Mouse (Mus musculus): ENCODE results near the gene Sypl.
"Not testable (repeated sequence)": the region's sequence is repeated elsewhere in the genome, so short reads cannot be mapped to it uniquely, and the experiment has no call there.

Sypl gene

DNA sequence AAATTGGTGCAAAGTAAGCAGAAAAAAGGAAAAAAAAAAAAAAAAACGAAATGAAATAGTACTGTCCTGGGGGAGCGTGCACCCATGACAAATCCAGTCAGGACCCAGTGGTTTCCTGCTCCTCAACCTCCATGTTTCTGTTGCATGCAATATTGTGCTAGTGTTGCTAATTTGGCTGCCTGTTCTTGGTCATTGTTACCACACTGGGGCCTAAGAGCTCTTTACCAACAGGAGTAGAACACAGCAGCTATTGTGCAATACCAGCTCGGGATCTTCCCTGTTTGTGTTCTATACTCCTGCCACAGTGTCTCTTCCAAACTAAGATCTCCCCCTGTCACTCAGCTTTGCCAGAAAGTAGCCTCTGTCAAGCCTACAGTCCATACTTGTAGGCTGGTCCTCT, 9.7 kb upstream of the Sypl start:
- DNase-seq, result peak; percentile 72

- no peak for DNase-seq
These were observed 8.7 kb upstream of the Sypl start for GRCm38 (mm10) chr12:32944884-32945454.

DNA sequence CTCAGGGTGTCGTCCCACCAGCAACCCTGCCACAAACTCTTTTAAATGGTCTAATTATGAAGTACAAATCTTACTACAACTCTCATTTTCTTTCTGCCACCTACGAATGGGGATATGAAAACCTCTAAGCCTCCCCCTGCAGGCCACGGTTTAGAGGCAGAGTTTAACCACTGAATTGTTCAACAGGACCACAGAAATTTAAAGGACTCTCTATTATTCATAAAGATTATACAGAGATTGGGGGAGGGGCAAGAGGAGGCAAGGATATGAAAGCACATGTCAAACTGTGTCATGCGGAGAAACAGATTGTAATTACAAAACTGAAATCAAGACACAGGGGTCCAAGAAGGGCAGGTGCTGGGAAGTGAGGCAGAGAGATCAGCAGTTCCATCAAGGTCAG, 7.3 kb upstream of the Sypl start:
- no peak for DNase-seq

GRCm38 (mm10) chr12:32952416-32952815, 1.3 kb upstream of the Sypl start:
- DNase-seq, result peak; percentile 82

GRCm38 (mm10) chr12:32953066-32953465, 625 bp upstream of the Sypl start:
- DNase-seq, result no peak

GRCm38 (mm10) chr12:32954216-32955021, 728 bp downstream of the Sypl start:
- DNase-seq, result peak; percentile 83

GRCm38 (mm10) chr12:32955037-32955436, 1.3 kb downstream of the Sypl start:
- DNase-seq, result no peak

DNA sequence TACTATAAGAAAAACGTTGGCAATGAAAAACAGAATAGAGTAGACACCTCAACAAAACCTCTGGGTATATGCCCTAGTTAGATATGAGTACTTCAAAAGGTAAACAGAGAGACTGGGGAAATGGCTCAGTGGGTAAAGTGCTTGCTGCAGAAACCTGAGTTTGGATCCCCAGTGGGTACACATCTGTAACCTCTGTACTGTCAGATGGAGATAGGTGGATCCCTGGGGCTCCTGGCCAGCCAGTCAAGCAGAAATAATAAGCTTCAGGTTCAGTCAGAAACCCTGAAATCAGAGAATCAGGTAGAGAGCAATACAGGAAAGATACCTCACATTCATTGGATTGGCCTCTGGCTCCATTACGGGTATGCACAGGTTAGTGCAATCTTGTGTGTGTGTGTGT, 3.5 kb downstream of the Sypl start:
- DNase-seq, result no peak

DNA sequence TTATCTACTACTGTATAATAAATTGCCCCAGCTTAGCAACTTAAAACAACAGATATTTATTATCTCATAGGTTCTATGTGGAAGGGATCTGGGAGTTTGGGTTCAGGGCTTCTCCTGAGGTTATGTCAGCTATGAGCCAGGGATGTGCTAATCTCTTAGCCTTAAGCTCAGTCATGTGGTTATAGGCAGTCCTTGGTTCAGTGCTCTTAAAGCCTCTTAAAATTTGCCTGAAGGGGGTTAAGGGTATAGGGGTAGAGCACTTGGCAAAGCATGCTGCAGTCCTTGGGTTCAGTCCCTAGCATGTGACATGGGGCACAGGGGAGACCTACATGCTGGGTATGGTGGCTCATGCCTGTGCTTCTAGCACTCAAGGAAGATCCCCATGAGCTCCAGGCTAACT, 8.4 kb downstream of the Sypl start:
- DNase-seq, result no peak

- DNase-seq, result no peak
These were observed 10.2 kb downstream of the Sypl start for GRCm38 (mm10) chr12:32963858-32964257.

DNA sequence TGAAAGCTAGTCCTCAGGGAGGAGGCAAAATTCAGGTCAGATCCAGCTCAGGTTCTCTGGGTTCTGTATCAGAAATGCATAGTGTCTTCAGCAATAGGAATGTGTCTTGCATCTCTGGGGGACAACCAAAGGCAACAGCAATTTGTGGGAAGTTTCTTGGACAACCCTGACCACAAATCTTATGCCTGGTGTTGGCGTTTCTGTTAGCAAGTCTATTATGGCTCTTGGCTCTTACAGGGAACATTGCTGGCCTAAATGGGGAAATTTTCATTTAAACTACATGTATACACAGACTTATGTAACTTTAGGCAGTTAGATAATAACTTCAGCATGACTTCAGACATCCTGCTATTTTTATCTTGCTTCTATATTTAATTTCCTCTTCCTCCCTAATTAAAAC, 18.6 kb downstream of the Sypl start:
- DNase-seq, result no peak

GRCm38 (mm10) chr12:32974893-32975292, 21.2 kb downstream of the Sypl start:
- DNase-seq, result no peak

DNA sequence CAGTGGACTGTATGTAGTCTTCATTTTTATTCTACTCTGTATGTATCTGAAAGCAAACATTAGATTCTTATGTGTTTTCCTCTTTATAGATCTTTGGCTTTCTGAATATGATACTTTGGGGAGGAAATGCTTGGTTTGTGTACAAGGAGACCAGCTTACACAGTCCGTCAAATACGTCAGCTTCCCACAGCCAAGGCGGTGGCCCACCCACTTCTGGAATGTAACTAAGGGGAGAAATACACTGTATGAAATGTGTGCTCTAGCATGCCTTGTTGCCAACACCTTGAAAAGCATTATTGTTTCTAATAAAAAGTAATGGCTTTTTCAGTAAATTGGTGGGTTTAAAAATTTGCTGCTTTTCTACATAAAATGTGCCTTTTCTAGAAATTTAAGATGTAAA, 21.8 kb downstream of the Sypl start:
- peak; percentile 44 for DNase-seq

DNA sequence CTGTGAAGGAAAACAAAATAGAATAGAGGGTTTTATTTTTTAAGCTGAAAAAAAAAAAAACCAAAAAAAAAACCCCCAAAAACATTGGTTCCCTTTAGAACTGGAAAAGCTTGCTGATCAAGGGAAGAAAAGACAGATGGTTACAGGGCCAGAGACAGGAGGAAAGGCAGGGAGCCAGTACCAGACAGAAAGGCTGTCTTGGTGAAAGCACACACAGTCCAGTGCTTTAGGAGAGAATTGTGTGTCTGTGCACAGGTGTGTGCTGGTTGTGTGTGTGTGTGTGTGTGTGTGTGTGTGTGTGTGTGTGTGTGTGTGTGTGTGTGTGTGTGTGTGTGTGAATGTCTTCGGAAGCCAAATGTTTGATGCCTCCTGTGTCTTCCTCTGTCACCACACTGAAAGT, 28.9 kb downstream of the Sypl start:
- no peak for DNase-seq

GRCm38 (mm10) chr12:32983081-32983480, 29.4 kb downstream of the Sypl start:
- DNase-seq, result no peak

GRCm38 (mm10) chr12:32986284-32986683, 32.6 kb downstream of the Sypl start:
- DNase-seq, result no peak

DNA sequence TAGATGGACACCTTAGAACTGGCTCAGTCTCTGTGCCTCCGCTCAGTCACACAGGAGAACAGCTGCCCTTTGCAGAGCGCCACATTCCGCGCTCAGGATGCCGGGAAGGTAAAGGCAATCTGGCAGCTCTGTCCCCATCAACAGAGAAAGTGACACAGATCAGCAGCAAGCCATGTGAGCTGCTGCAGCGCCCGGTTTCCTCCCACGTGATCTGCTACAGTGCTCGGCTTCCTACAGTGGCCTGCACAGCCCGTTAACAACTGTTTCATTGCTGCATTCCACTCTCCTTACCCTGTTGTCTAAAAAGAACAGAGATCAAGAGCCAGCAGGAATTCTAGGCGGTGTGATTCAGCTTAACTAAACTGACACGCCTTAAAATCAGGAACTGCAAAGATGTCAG, 36.0 kb downstream of the Sypl start:
- peak; percentile 61 for DNase-seq

DNA sequence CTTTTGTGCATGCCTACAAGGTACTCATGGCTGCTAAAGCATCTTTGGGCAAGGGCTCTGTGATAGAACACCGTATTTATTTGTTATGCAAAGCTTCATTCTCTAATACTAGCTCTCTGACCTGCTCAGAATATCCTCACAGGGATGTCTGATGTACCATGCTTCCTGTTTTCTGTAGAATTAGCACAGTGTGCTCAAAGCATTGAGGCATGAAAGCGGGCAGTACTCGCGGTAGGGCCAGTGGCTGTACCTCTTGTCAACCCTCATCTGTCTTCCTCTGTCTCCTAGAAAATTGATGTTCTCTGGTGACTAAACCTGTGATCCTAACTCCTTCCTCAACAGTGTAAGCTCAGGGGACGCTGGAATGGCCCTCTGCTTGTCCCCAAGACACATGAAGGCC, 40.4 kb downstream of the Sypl start:
- no peak for DNase-seq

GRCm38 (mm10) chr12:32995081-32995834, 41.6 kb downstream of the Sypl start:
- DNase-seq, result peak; percentile 84

GRCm38 (mm10) chr12:32998766-32999165, 45.1 kb downstream of the Sypl start:
- no peak for DNase-seq

DNA sequence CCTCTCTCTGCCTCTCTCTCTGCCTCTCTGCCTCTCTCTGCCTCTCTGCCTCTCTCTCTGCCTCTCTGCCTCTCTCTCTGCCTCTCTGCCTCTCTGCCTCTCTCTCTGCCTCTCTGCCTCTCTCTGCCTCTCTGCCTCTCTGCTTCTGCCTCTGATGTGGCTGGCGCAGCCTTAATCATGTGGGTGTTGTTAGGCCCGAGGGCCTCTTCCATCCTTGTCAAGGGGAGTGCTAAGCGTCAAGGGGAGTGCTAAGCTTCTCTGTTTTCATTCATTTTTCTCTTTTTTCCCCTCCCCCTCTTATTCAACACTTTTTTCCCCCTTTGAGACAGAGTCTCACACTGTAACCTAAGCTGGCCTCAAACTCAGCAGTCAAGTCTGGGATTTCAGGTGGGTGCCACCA, 46.1 kb downstream of the Sypl start:
- not testable (repeated sequence) for DNase-seq

DNA sequence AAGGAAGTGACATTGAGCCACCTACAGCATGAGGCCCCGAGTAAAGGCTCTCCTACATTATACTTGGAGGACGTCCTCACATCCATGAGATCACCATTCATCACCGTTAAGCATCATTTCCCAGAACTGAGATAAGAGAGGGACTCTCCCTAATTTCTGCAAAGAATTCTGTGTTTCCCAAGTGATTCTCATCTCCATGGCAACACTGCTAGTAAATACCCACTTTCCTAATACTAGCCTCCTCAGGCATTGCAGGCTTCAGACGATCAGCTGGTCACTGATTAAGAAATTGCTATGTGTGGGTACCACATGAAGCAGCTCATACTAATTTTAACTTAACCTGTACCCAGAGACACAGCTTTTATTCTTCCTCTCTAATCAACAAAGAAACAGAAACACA, 46.7 kb downstream of the Sypl start:
- DNase-seq, result peak; percentile 43

DNA sequence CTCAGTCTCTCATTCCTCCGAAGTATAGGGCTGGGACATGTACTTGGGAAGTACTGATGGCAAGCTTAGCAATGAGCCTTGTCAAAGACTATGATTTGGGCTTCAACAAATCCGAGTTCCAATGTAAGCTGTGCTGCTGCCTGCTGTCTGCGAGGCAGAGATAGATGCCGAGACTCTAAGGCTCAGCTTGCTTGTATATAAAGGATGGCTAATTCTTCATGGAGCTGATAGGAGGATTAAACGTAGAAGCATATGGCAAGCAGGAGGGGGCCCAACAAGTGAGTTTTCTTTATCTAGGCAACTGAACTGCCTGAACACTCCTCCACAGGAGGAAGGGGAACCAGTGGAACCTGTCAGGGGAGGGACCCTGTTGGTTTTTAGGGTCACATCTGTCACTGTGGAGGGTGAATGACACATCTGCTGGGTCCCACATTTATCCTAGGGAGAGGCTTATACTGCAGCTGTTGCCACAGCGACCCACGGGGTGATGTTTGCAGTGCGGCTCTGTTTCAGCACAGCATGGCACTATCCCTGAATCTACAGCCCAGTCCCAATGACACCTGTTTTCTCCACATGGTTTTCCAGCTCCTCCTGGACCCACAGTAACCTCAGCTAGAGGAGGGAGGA, 49.8 kb downstream of the Sypl start:
- no peak for DNase-seq

DNA sequence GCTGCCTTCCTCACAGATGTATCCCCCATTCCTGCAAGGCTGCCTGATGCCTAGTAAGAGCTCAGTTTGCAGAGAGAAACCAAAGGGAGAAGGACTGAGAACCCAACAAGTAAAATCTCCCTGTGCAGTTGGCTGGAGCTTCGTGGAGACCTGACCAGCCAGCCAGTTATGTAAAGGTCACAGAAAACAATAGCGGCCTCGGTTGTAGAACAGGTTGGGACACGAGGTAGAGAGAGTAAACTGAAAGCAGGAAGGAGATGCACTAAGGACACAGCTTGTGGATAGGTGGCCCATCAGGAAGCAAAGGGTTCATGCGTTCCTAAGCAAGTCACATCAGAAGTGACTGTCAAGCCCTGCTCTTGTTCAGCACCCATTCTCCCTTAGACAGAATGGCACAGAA, 52.2 kb downstream of the Sypl start:
- DNase-seq, result no peak
